Mouse (Mus musculus) liver, postnatal 0 days (tissue): ENCODE results near the gene Kcnj2. TPM values are rescaled to one million over a fixed set of nuclear protein-coding genes. Genes with fewer than 3 reads are reported as not detected.

Experiments
- ATAC-seq: fragments of 200-750 bp; cut with Nextera tagmentation; 2 replicates; pipeline ENCODE4 v1.8.0; 2017; ENCODE audit warnings: mild to moderate bottlenecking, moderate library complexity
- DNase-seq: peaks from one replicate; pipeline ENCODE4 v3.0.0-alpha.2; 2016
- H3K27ac ChIP-seq: fragments of 300-500 bp; sonication (generic); 2 replicates; pipeline ENCODE4 v1.5.1; 2014; ENCODE audit warnings: antibody characterized with exemption, moderate library complexity, mild to moderate bottlenecking, low read depth
- H3K27me3 ChIP-seq: fragments of 300-500 bp; sonication (generic); 2 replicates; pipeline ENCODE4 v1.6.1; 2014; ENCODE audit warnings: low read length, control low read depth, mixed read lengths; ENCODE audit not compliant: insufficient read depth
- H3K36me3 ChIP-seq: fragments of 300-500 bp; sonication (generic); replicated peaks from 2 replicates; pipeline ENCODE4 v1.6.1; 2014; ENCODE audit warnings: mild to moderate bottlenecking, control low read depth, low read length, moderate library complexity, mixed read lengths; ENCODE audit not compliant: insufficient read depth
- H3K4me1 ChIP-seq: fragments of 300-500 bp; sonication (generic); 2 replicates; pipeline ENCODE4 v1.6.1; 2014; ENCODE audit warnings: antibody characterized with exemption, mild to moderate bottlenecking, control low read depth; ENCODE audit not compliant: insufficient read depth
- H3K4me2 ChIP-seq: fragments of 300-500 bp; sonication (generic); 2 replicates; pipeline ENCODE4 v1.6.1; 2014; ENCODE audit warnings: low read depth, mild to moderate bottlenecking, low read length, moderate library complexity, mixed read lengths
- H3K4me3 ChIP-seq: fragments of 300-500 bp; sonication (generic); 2 replicates; pipeline ENCODE4 v1.5.1; 2014; ENCODE audit warnings: low read depth, low read length
- H3K9ac ChIP-seq: fragments of 300-500 bp; sonication (generic); replicated peaks from 2 replicates; pipeline ENCODE4 v1.6.1; 2014; ENCODE audit warnings: mild to moderate bottlenecking, moderate library complexity
- H3K9me3 ChIP-seq: fragments of 300-500 bp; sonication (generic); 2 replicates; pipeline ENCODE4 v1.6.1; 2016; ENCODE audit warnings: mild to moderate bottlenecking, control low read depth, low read length, mixed read lengths
- CTCF ChIP-seq: sonication (generic); IDR thresholded peaks from 2 replicates; pipeline ENCODE4 v1.5.1; 2016; ENCODE audit warnings: antibody characterized with exemption, low read depth
- EP300 ChIP-seq: IDR thresholded peaks from 2 replicates; pipeline ENCODE4 v1.6.1; 2016; ENCODE audit warnings: antibody characterized with exemption, low read depth, mild to moderate bottlenecking
- WGBS: fragments of 180-500 bp; shearing (Covaris S2); extraction: QIAGEN DNeasy Blood & Tissue Kit; methylation state at CpG from one replicate; pipeline ENCODE4 v1.1.7; 2014; ENCODE audit not compliant: insufficient replicate concordance; 5-methylcytosine and 5-hydroxymethylcytosine counted together
- polyA plus RNA-seq: library from polyadenylated mRNA; unstranded; fragments of >200 nt; fragmentation: Nextera tagmentation; extraction: Ambion mirVana; gene quantifications from 2 replicates; pipeline ENCODE4 v1.2.1, GENCODE M21; 2015

Gene Kcnj2
- polyA plus RNA-seq, 1 experiment from 2014 or later, result 0.31 TPM

DNA sequence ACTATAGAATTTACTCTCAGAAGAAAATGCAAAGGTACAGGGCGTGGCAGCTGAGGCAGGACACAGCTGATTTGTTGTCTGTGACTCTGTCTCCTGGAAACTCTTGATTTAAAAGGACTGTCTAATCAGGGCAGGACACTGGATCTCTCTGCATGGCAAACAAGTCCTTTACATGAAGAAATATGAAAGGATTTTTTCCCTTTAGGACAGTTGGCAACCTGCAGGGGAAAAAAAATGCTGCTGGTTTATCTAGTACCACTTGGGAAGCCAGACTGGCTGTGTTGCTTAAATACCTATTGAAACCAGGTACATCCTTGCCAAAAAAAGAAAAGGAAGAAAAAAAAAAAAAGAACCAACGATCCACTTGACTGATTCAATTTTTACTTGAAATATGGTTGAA lies 17.0 kb downstream of the Kcnj2 start:
- no peak overlapping the region for H3K4me3 ChIP-seq
- no peak for TF ChIP-seq EP300
- no peak for TF ChIP-seq CTCF
- no peak overlapping the region for H3K4me2 ChIP-seq
- no peak overlapping the region for H3K27ac ChIP-seq
- H3K4me1 ChIP-seq, result no peaks in the 10 kb centered on the region
- DNase-seq (no peak), ATAC-seq (no peak)
- no peaks in the 10 kb centered on the region for H3K27me3 ChIP-seq
- H3K9ac ChIP-seq, result no peak overlapping the region
- no peaks in the 10 kb centered on the region for H3K9me3 ChIP-seq
- H3K36me3 ChIP-seq, result no peaks in the 10 kb centered on the region
- WGBS, result 56% methylated on average over 2 of the region's 2 CpGs

DNA sequence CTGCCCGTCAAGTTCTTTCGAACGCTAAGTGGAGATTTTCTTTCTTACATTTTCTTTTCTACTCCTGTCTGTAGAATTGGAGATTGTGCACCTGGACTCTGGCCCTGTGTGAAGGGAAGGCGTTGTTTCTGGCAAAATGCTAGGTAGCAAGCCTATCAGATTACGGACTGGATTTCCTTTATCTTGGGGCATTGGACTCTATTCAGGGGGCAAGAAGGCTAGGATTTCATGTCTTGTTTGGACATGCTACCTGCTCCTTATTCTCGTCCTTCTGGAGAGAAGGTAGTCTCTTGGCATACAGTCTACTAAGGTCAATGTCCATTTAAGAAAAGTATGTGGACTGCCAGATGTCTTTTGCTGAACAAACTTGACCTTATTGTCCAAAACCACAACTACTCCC lies 21.0 kb downstream of the Kcnj2 start:
- H3K4me3 ChIP-seq, result no peak overlapping the region
- 71% methylated on average over 6 of the region's 6 CpGs for WGBS
- ATAC-seq (no peak), DNase-seq (no peak)
- no peak overlapping the region for H3K9ac ChIP-seq
- H3K27me3 ChIP-seq, result no peaks in the 10 kb centered on the region
- TF ChIP-seq EP300 (no peak), CTCF (no peak)
- no peak overlapping the region for H3K27ac ChIP-seq
- no peaks in the 10 kb centered on the region for H3K36me3 ChIP-seq
- H3K4me2 ChIP-seq, result no peak overlapping the region
- H3K4me1 ChIP-seq, result no peaks in the 10 kb centered on the region
- H3K9me3 ChIP-seq, result no peaks in the 10 kb centered on the region

DNA sequence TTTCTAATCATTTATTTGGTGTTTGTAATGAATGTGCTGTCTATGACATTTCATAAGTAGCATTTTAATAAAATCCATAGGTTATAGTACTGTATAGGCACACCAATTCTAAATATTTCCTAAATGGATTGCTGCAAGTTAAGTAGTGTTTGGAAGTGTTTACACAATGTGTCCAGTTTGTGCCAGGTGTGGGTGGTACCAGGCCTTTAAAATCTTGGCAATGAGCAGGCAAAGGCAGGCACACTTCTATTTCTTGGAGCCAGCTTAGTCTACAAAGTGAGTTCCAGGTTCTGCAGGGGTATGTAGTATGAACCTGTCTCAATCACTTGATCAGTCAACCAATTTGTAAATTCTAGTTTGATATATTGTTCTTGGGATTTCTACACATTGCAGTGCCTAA lies 22.3 kb downstream of the Kcnj2 start:
- H3K9me3 ChIP-seq, result no peaks in the 10 kb centered on the region
- H3K27ac ChIP-seq, result no peak overlapping the region
- no peak overlapping the region for H3K9ac ChIP-seq
- H3K4me2 ChIP-seq, result no peak overlapping the region
- no peaks in the 10 kb centered on the region for H3K36me3 ChIP-seq
- DNase-seq, result no peak
- ATAC-seq, result no peak
- TF ChIP-seq CTCF, result no peak
- TF ChIP-seq EP300, result no peak
- no peaks in the 10 kb centered on the region for H3K27me3 ChIP-seq
- no peaks in the 10 kb centered on the region for H3K4me1 ChIP-seq
- no peak overlapping the region for H3K4me3 ChIP-seq

DNA sequence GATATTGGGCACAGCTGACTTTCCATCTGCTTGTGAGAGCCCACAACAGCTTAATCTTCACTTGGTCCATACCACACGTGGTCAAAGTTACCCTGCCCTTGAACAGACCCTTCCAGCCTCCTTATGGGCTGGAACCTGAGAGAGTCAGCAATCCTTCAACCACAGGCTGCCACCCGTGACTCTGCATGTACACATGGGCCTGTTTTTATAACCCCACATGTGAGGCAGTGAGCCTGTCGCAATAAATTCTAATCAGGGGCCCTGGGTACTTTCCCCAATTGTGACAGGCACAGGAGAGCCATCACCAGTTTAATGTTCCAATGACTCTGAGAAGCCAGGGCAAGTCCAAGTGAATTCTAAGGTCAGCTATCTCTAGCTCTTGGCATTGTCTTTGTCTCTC lies 22.8 kb downstream of the Kcnj2 start:
- Histone ChIP-seq H3K4me1 (no peaks in the 10 kb centered on the region), H3K4me2 (no peak overlapping the region), H3K36me3 (no peaks in the 10 kb centered on the region), H3K27ac (no peak overlapping the region), H3K4me3 (no peak overlapping the region), H3K9ac (no peak overlapping the region), H3K27me3 (no peaks in the 10 kb centered on the region), H3K9me3 (no peaks in the 10 kb centered on the region)
- TF ChIP-seq EP300, result no peak
- TF ChIP-seq CTCF, result no peak
- 42% methylated on average over 3 of the region's 3 CpGs for WGBS
- DNase-seq, result no peak
- ATAC-seq, result no peak

DNA sequence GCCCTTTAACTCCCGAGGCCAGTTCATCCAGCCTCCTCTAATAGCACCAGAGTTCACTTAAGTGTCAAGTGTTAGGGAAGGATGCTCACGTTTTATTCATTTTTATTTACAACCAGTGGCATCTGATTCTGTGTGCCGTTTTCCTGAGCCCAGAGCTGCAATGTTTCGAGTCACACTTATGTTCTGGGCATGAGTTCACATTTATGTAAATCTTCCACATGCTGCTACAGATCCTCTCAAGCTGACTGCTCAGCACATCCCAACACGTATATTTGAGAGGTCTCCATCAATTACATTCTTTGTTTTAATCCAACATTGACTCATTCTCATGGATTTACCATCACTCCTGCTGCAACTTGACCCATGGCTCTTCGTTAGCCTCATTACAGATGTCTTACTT lies 25.2 kb downstream of the Kcnj2 start:
- no peak for ATAC-seq
- TF ChIP-seq EP300, result no peak
- TF ChIP-seq CTCF, result no peak
- Histone ChIP-seq H3K9ac (no peak overlapping the region), H3K4me2 (no peak overlapping the region), H3K36me3 (no peaks in the 10 kb centered on the region), H3K9me3 (no peaks in the 10 kb centered on the region), H3K4me1 (no peaks in the 10 kb centered on the region), H3K27me3 (no peaks in the 10 kb centered on the region), H3K4me3 (no peak overlapping the region), H3K27ac (no peak overlapping the region)
- no peak for DNase-seq
- WGBS, result 62% methylated on average over 6 of the region's 6 CpGs

DNA sequence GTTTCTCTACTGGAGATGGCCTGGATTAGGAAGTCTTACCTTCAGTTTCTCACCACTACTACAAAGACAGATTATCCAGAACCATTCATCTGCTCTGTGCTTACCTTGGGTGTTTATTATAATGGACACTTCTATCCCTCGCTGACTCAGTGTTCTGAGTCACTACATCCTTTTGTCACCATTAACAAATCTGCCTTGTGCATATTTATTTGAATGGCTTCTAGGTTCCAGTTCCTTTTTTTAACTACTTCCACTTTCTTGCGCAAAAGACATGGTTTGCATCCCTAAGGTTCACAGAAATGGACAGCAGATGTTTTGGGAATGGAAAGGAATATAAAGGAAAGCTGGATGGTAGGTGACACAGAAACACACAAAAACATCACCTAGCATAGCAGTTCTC lies 27.0 kb downstream of the Kcnj2 start:
- no peak overlapping the region for H3K4me3 ChIP-seq
- no peak overlapping the region for H3K9ac ChIP-seq
- H3K4me2 ChIP-seq, result no peak overlapping the region
- WGBS, result 43% methylated on average over 2 of the region's 2 CpGs
- H3K36me3 ChIP-seq, result no peaks in the 10 kb centered on the region
- H3K27ac ChIP-seq, result no peak overlapping the region
- TF ChIP-seq EP300 (no peak), CTCF (no peak)
- no peaks in the 10 kb centered on the region for H3K27me3 ChIP-seq
- no peaks in the 10 kb centered on the region for H3K9me3 ChIP-seq
- no peak for DNase-seq
- ATAC-seq, result no peak
- H3K4me1 ChIP-seq, result no peaks in the 10 kb centered on the region

DNA sequence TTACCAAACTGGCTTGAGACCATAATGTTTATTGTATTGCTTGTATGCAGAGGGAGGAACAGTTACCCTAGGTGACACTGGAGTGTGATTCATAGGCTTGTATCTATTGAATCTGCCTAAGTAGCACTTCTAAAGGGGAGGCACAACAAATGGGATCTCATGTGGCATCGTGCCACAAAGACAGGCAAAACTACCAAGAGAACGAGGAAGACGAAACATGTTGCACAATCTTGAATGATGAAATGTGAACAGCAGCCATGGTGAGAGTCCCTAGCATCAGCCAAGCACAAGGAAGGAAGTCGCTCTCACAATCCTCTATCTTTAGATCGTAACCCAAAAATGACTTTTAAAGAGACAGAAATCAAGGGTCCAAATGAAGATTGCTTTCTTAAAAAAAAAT lies 30.6 kb downstream of the Kcnj2 start:
- Histone ChIP-seq H3K9me3 (no peaks in the 10 kb centered on the region), H3K4me3 (no peak overlapping the region), H3K27me3 (no peaks in the 10 kb centered on the region), H3K4me1 (no peaks in the 10 kb centered on the region), H3K4me2 (no peak overlapping the region), H3K27ac (no peak overlapping the region), H3K36me3 (no peaks in the 10 kb centered on the region), H3K9ac (no peak overlapping the region)
- ATAC-seq, result peak; percentile 85
- WGBS, result 41% methylated on average over 5 of the region's 5 CpGs
- DNase-seq, result peak; percentile 15
- TF ChIP-seq EP300 (0 out of 2 replicates have a peak, but pooled peaks have one; percentile 17), CTCF (no peak)
